Mouse (Mus musculus) midbrain, embryonic 14.5 days (tissue): ENCODE measurements around the gene Ubxn6. TPM values are rescaled to one million over a fixed set of nuclear protein-coding genes. Genes with fewer than 3 reads are reported as not detected.

Experiments
- ATAC-seq: fragments of 200-750 bp; cut with Nextera tagmentation; 2 replicates; pipeline ENCODE4 v1.8.0; 2017; ENCODE audit warnings: moderate number of reproducible peaks, moderate library complexity; ENCODE audit not compliant: low FRiP score, low TSS enrichment
- DNase-seq: peaks from one replicate; pipeline ENCODE4 v3.0.0-alpha.2; 2015
- H3K27ac ChIP-seq: fragments of 300-500 bp; sonication (generic); replicated peaks from 2 replicates; pipeline ENCODE4 v1.5.1; 2014; ENCODE audit warnings: mild to moderate bottlenecking, low read depth, low read length, moderate library complexity
- H3K27me3 ChIP-seq: fragments of 300-500 bp; sonication (generic); 2 replicates; pipeline ENCODE4 v1.6.1; 2014; ENCODE audit warnings: low read length, control low read depth, mixed read lengths; ENCODE audit not compliant: control insufficient read depth, insufficient read depth
- H3K36me3 ChIP-seq: fragments of 300-500 bp; sonication (generic); 2 replicates; pipeline ENCODE4 v1.6.1; 2014; ENCODE audit warnings: low read length, control low read depth; ENCODE audit not compliant: control insufficient read depth, insufficient read depth
- H3K4me1 ChIP-seq: fragments of 300-500 bp; sonication (generic); 2 replicates; pipeline ENCODE4 v1.6.1; 2014; ENCODE audit warnings: mild to moderate bottlenecking, antibody characterized with exemption, low read length, control low read depth; ENCODE audit not compliant: control insufficient read depth, insufficient read depth
- H3K4me2 ChIP-seq: fragments of 300-500 bp; sonication (generic); 2 replicates; pipeline ENCODE4 v1.6.1; 2014; ENCODE audit warnings: mild to moderate bottlenecking, low read length, moderate library complexity
- H3K4me3 ChIP-seq: fragments of 300-500 bp; sonication (generic); replicated peaks from 2 replicates; pipeline ENCODE4 v1.5.1; 2014; ENCODE audit warnings: low read depth, low read length
- H3K9ac ChIP-seq: fragments of 300-500 bp; sonication (generic); replicated peaks from 2 replicates; pipeline ENCODE4 v1.6.1; 2014; ENCODE audit warnings: mild to moderate bottlenecking, low read length, moderate library complexity
- H3K9me3 ChIP-seq: fragments of 300-500 bp; sonication (generic); 2 replicates; pipeline ENCODE4 v1.6.1; 2016; ENCODE audit warnings: low read length, control low read depth, mixed read lengths; ENCODE audit not compliant: control insufficient read depth
- WGBS: fragments of 180-500 bp; shearing (Covaris S2); extraction: QIAGEN DNeasy Blood & Tissue Kit; methylation state at CpG from one replicate; pipeline ENCODE4 v1.1.7; 2014; 5-methylcytosine and 5-hydroxymethylcytosine counted together
- polyA plus RNA-seq: library from polyadenylated mRNA; unstranded; fragments of >200 nt; fragmentation: Nextera tagmentation; extraction: Ambion mirVana; gene quantifications from 2 replicates; pipeline ENCODE4 v1.2.1, GENCODE M21; 2014

Gene Ubxn6
- polyA plus RNA-seq = 74.9 and 79.5 TPM in 2 replicates

DNA sequence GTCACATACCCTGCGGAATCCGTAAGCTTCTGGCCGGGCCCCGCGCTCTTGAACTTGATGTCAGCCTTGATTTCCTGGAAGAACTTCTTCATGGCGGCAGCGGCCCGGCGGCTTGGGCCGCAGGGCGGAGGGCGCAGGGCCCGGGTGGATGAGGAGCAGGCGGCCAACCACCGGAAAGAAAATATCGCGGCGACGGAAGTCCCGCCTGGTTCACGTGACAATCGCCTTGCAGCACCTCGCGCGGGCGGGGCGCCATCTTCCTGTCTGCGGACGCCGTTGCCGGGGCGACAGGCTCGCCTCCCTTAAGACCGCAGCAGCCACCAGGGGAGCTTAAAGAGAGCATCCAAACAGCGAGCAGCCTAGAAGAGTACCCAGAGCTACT is at the start of gene Ubxn6:
Ubxn6 (minus strand) TSS at position 202 of the 382 bp plus-strand sequence.
- no peaks in the 10 kb centered on the region for H3K9me3 ChIP-seq
- peaks cover 34% of the 10 kb centered on the region for H3K36me3 ChIP-seq
- DNase-seq = peak; percentile 98
- peak within 1 kb of the TSS; percentile 87 for H3K27ac ChIP-seq
- H3K27me3 ChIP-seq = no peaks in the 10 kb centered on the region
- H3K9ac ChIP-seq = peak within 1 kb of the TSS; percentile 79
- peaks cover 10% of the 10 kb centered on the region for H3K4me1 ChIP-seq
- peak within 1 kb of the TSS; percentile 85 for H3K4me3 ChIP-seq
- ATAC-seq = peak; percentile 61
- under 1% methylated on average over 35 of the region's 35 CpGs for WGBS
- H3K4me2 ChIP-seq = peak within 1 kb of the TSS; percentile 77

DNA sequence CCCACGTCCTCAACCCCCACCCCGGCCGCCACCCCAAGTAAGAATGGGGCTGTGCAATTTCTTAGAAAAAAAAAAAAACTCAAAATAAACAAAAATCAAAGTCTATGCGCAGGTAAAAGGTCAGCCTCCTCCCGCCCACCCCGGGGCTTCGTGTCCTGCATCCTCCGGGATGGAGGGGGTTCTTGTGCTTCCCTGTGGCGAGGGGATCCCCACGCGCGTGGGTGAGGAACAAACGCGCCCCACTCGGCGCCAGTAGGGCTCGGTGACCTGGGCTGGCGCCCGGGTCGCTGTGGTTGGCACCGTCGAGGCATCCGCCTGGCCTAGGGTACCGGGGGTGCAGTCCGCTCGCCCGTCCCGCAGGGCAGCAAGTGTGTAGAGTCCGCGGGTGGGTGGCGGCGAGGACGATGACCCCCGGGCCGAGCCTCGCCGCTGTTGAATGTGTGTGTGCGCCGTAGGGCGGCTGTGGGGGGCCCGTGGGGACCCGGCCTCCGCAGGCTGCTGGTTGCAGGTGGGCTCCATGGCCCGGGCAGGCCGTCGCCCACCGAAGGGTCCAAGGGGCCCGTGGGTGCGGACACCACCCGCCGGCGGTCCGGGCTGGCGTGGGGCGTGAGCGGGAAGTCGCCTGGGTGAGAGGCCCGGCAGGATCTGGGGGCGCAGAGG is 49.0 kb upstream of the Ubxn6 start:
- ATAC-seq (0 out of 2 replicates have a peak, but pooled peaks have one; percentile 28), DNase-seq (no peak)
- H3K27ac ChIP-seq = no peak overlapping the region
- peaks cover 12% of the 10 kb centered on the region for H3K9me3 ChIP-seq
- no peaks in the 10 kb centered on the region for H3K4me1 ChIP-seq
- peak overlapping the region; percentile 38 for H3K4me2 ChIP-seq
- 0 out of 2 replicates have a peak overlapping the region, but pooled peaks have one; percentile 1 for H3K4me3 ChIP-seq
- peaks cover 42% of the 10 kb centered on the region for H3K27me3 ChIP-seq
- WGBS = 47% methylated on average over 59 of the region's 59 CpGs
- no peak overlapping the region for H3K9ac ChIP-seq
- peaks cover 47% of the 10 kb centered on the region for H3K36me3 ChIP-seq

DNA sequence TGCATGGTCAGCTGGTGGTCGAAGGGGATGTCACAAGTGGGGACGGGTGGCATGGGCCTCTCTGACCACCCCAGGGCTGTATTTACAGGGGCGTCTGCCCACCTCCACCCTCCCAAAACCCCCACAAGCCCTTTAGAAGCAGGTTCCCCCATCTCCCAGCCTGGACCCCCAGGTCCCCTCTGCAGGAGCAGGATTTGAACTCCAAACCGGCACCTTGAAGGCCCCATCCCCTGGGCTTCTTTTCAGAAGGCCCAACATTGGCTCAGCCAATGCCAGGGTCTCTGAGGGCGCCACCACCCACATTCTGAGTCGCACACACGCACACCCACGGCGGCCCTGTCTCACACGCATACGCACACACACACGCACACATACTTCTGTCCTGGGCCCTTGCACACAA is 48.3 kb upstream of the Ubxn6 start:
- no peak for DNase-seq
- no peak overlapping the region for H3K4me2 ChIP-seq
- 90% methylated on average over 12 of the region's 12 CpGs for WGBS
- no peak overlapping the region for H3K9ac ChIP-seq
- peaks cover 43% of the 10 kb centered on the region for H3K36me3 ChIP-seq
- no peak for ATAC-seq
- no peak overlapping the region for H3K27ac ChIP-seq
- H3K4me3 ChIP-seq = no peak overlapping the region
- peaks cover 12% of the 10 kb centered on the region for H3K9me3 ChIP-seq
- H3K4me1 ChIP-seq = no peaks in the 10 kb centered on the region
- H3K27me3 ChIP-seq = peaks cover 47% of the 10 kb centered on the region

DNA sequence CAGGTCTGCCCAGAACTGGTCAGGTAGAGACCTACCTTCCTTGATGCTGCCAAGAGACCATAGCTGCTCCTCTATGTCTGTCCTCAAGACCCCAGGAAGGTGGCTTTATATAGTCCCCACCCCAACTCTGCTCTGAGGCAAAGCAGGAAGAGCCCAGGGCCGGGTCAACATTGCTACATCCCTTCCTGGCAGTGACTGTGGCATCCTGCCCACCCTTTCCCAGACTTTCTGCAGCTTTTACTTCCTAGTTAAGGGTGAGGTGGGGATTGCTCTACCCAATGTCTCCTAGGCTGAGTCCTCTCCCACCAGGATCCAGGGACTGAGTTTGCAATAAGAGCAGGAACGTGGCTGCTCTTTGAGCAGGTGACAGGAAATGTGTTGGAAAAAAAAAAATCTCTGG is 47.0 kb upstream of the Ubxn6 start, which contains the start of gene Lrg1:
Lrg1 (minus strand) TSS at position 176 of the 400 bp plus-strand sequence.
- DNase-seq = no peak
- H3K27me3 ChIP-seq = peaks cover 52% of the 10 kb centered on the region
- 69% methylated on average over 2 of the region's 2 CpGs for WGBS

DNA sequence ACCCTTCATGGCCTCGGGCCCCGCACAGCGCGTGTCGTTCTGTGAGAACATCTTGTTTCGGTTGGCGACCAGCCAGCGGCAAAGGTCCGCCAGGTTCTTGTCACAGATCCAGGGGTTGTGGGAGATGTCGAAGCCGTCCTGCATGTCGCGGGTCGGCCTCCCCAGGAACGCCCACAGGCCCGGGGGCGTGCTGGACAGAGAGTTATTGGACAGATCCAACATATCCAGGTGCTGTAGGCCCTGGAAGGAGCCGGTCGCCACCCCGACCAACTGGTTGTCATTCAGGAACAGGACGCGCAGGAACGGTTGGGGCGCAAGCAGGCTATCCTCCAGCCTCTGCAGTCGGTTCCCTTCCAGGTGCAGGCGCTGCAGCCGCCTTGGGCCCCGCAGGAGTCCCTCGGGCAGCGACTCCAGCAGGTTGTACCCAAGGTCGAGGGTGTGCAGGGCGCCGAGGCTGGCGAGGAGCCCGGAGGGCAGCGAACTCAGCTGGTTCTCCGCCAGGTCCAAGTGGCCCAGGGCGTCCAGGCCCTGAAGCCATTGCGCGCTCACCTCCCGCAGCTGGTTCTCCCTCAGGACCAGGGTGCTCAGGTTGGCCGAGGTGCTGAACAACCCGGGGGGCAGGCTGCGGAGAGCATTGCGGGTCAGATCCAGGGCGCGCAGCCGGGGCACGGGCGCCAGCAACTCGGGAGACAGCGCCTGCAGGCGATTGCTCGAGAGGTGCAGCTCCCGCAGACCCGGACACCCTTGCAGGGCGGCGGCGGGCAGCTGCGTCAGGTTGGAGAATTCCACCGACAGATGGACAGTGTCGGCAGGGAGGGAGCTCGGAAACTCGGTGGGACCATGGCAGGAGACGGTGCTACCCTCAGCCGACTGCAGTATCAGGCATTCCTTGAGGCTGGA is 45.4 kb upstream of the Ubxn6 start:
- peaks cover 12% of the 10 kb centered on the region for H3K9me3 ChIP-seq
- H3K4me2 ChIP-seq = no peak overlapping the region
- ATAC-seq (no peak), DNase-seq (no peak)
- H3K9ac ChIP-seq = no peak overlapping the region
- peaks cover 53% of the 10 kb centered on the region for H3K27me3 ChIP-seq
- H3K27ac ChIP-seq = no peak overlapping the region
- peaks cover 22% of the 10 kb centered on the region for H3K36me3 ChIP-seq
- 10% methylated on average over 66 of the region's 66 CpGs for WGBS
- H3K4me3 ChIP-seq = no peak overlapping the region
- H3K4me1 ChIP-seq = peaks cover 4% of the 10 kb centered on the region; the same call in 1 of the 2 replicates

More for the DNA sequence above, 47.0 kb upstream of the Ubxn6 start, which contains the start of gene Lrg1:
- no peak for ATAC-seq
- Histone ChIP-seq H3K4me2 (no peak within 1 kb of the TSS), H3K27ac (no peak within 1 kb of the TSS), H3K4me3 (no peak within 1 kb of the TSS), H3K9ac (no peak within 1 kb of the TSS), H3K9me3 (peaks cover 12% of the 10 kb centered on the region), H3K36me3 (peaks cover 31% of the 10 kb centered on the region), H3K4me1 (peaks cover 4% of the 10 kb centered on the region; the same call in 1 of the 2 replicates)

DNA sequence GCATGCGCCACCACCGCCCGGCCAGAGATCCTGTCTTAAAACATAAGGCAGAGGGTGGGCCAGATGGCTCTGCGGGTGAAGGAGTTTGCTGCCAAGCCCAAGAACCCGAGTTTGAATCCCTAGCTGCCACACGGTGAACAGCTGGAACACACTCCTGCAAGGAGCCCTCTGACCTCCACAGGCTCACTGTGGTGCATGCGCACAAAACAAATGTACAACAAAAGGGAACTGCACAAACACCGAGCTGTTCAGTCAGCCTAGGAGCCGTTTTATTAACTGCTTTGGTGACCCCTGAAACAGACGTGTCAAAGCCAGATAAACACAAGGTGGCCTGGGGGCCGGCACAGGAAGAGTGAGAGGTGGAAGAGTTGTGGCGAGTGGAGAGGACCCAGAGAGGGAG is 44.6 kb upstream of the Ubxn6 start:
- DNase-seq (no peak), ATAC-seq (no peak)
- Histone ChIP-seq H3K36me3 (peaks cover 18% of the 10 kb centered on the region), H3K27me3 (peaks cover 48% of the 10 kb centered on the region), H3K9me3 (peaks cover 12% of the 10 kb centered on the region), H3K4me1 (peaks cover 4% of the 10 kb centered on the region; the same call in 1 of the 2 replicates), H3K27ac (no peak overlapping the region), H3K9ac (no peak overlapping the region), H3K4me2 (no peak overlapping the region), H3K4me3 (no peak overlapping the region)
- WGBS = 49% methylated on average over 12 of the region's 12 CpGs

DNA sequence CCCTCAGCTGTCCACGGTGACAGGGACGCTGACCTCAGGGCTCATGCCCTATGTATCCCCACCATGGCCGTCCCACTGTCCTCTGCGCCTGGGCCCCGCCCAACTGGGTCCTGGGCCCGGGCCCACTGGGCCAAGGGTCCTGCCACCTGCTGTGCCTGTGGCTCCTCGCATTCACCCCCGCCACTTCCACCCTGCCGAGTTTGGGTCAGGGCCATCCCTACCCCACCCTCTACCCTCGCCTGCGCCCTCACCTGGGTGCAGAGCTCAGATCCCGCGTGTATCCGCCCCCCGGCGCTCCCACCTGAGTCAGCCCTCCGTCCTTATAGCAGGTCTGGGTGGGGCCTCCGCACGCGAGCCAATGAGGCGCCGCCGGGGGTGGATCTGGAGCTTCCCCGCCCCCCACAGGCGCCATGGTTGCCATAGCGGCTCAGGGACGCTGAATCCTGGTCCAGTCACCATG is 42.5 kb upstream of the Ubxn6 start, which contains the start of gene Plin5:
Plin5 (minus strand) TSS at position 346 of the 460 bp plus-strand sequence.
- peaks cover 4% of the 10 kb centered on the region; the same call in 1 of the 2 replicates for H3K4me1 ChIP-seq
- H3K4me2 ChIP-seq = peak within 1 kb of the TSS; percentile 51
- peak within 1 kb of the TSS; percentile 36; the same call in 1 of the 2 replicates for H3K9ac ChIP-seq
- no peaks in the 10 kb centered on the region for H3K36me3 ChIP-seq
- WGBS = 1% methylated on average over 27 of the region's 27 CpGs
- DNase-seq = peak; percentile 65
- peak within 1 kb of the TSS; percentile 24; the same call in 1 of the 2 replicates for H3K4me3 ChIP-seq
- peaks cover 40% of the 10 kb centered on the region for H3K27me3 ChIP-seq
- H3K9me3 ChIP-seq = peaks cover 2% of the 10 kb centered on the region
- no peak within 1 kb of the TSS for H3K27ac ChIP-seq
- 0 out of 2 replicates have a peak, but pooled peaks have one; percentile 15 for ATAC-seq

DNA sequence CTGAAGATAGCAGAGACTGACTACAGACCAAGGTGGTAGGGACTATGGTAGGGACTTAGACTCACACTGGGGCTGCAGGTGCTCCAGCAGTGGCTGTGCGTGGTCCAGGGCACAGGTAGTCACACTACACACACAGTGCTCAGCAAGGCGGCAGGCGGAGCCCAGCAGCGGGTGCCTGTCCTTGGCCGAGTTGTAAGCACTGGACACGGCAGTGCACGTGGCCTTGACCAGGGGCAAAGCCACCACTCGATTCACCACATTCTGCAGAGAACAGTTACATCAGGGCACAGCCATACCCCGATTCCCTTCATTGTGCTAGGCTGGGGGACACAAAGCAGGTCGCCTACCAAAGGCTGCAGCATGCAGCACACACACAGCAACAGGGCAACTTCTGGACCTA is 41.4 kb upstream of the Ubxn6 start:
- no peaks in the 10 kb centered on the region for H3K36me3 ChIP-seq
- H3K9ac ChIP-seq = no peak overlapping the region
- H3K4me1 ChIP-seq = peaks cover 4% of the 10 kb centered on the region; the same call in 1 of the 2 replicates
- no peak for ATAC-seq
- 77% methylated on average over 10 of the region's 10 CpGs for WGBS
- peaks cover 33% of the 10 kb centered on the region; the same call in 1 of the 2 replicates for H3K27me3 ChIP-seq
- no peaks in the 10 kb centered on the region for H3K9me3 ChIP-seq
- no peak for DNase-seq
- H3K27ac ChIP-seq = no peak overlapping the region
- no peak overlapping the region for H3K4me2 ChIP-seq
- H3K4me3 ChIP-seq = no peak overlapping the region
